Mouse (Mus musculus) kidney, adult 2 months (tissue): ENCODE data around the gene Gabarapl1. TPM values are rescaled to one million over a fixed set of nuclear protein-coding genes. Genes with fewer than 3 reads are reported as not detected.

Experiments used
- DNase-seq: peaks from one replicate; pipeline ENCODE4 v3.0.0; 2021
- H3K27ac ChIP-seq: fragments of 200-500 bp; 2 replicates; pipeline ENCODE4 v1.5.1; 2012; ENCODE audit warnings: low read depth, low read length, control low read depth, inconsistent platforms; ENCODE audit not compliant: insufficient read depth
- H3K27me3 ChIP-seq: fragments of 200-500 bp; replicated peaks from 2 replicates; pipeline ENCODE4 v1.6.1; 2012; ENCODE audit warnings: mild to moderate bottlenecking, moderate library complexity, low read length, inconsistent platforms; ENCODE audit not compliant: control insufficient read depth, insufficient read depth
- H3K36me3 ChIP-seq: fragments of 200-500 bp; 2 replicates; pipeline ENCODE4 v1.6.1; 2012; ENCODE audit warnings: mild to moderate bottlenecking, moderate library complexity, low read length, inconsistent platforms; ENCODE audit not compliant: control insufficient read depth, insufficient read depth
- H3K4me1 ChIP-seq: fragments of 200-500 bp; 2 replicates; pipeline ENCODE4 v1.6.1; 2011; ENCODE audit warnings: low read length; ENCODE audit not compliant: control insufficient read depth, insufficient read depth
- H3K4me3 ChIP-seq: fragments of 200-500 bp; 2 replicates; pipeline ENCODE4 v1.5.1; 2011; ENCODE audit warnings: mild to moderate bottlenecking, low read depth, low read length, control low read depth; ENCODE audit not compliant: insufficient read depth
- CTCF ChIP-seq: fragments of 200-500 bp; conservative IDR thresholded peaks from 2 replicates; pipeline ENCODE4 v1.5.1; 2011; ENCODE audit warnings: low read depth, mild to moderate bottlenecking, control low read depth, low read length, moderate library complexity, mixed read lengths; ENCODE audit not compliant: insufficient read depth, insufficient read length
- POLR2A ChIP-seq: fragments of 200-500 bp; IDR thresholded peaks from one replicate; pipeline ENCODE4 v1.6.1; 2011; ENCODE audit warnings: low read depth, low read length, control low read depth
- WGBS: fragments of 180-500 bp; shearing (Covaris S2); methylation state at CpG from one replicate; pipeline ENCODE4 v1.1.7; 2018; 5-methylcytosine and 5-hydroxymethylcytosine counted together
- polyA plus RNA-seq: library from polyadenylated mRNA; depleted of rRNA; stranded (reverse); fragments of >200 nt; gene quantifications from 2 replicates; pipeline ENCODE4 v1.2.3, GENCODE M21; 2012

Gabarapl1 gene
- polyA plus RNA-seq, 1 experiment, result 804 TPM

DNA sequence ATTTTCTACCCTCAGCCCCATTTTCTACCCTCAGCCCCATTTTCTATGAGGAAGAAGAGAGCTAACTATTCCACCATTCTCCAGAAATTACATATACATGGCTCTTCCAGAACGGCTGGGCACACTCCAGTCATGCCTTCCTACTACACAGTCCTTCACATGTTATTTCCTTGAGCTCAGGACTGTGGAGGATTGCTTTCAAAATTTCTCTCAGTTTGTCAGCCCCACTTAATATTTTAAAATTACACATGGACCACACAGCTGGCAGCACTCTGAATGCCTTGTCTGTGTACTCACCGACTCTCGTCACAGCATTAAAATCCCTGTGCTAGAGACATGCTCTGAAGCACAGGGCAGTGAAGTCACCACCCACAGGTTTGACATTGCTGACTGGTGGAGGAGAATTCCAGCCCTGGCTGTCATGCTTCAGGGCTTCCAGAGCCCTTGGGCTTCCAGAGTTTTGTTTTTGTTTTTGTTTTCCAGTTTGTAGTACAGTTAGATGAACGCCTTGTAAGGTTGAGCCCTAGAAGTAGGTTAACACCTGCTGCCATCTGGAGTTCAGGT is 1.7 kb downstream of the Gabarapl1 start:
- H3K4me3 ChIP-seq, result peak overlapping the region; percentile 79
- DNase-seq, result peak; percentile 85
- WGBS, result 25% methylated on average over 4 of the region's 4 CpGs
- no peaks in the 10 kb centered on the region for H3K27me3 ChIP-seq
- peaks cover 25% of the 10 kb centered on the region for H3K36me3 ChIP-seq
- peak overlapping the region; percentile 100 for H3K27ac ChIP-seq
- TF ChIP-seq POLR2A (no peak), CTCF (no peak)
- H3K4me1 ChIP-seq, result peaks cover 26% of the 10 kb centered on the region

DNA sequence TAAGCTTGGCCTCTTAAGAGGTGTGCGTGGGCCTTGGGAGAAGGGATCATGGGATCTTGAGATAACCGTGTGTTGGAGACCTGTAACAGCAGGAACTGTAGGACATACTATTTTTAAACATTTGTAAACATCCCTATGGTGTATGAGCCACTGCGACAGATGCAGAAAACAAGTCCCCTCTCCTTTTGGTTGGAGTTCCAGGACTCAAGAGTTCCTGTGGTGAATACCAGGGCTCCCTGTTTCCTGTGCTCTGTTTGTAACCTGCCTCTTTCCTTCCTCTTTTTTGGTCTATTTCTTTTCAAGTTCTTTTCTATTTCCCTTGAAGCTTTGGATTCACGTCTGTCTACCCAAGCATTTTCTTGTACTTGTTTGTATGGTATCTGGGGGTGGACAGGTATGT is 2.8 kb downstream of the Gabarapl1 start:
- TF ChIP-seq CTCF (no peak), POLR2A (no peak)

DNA sequence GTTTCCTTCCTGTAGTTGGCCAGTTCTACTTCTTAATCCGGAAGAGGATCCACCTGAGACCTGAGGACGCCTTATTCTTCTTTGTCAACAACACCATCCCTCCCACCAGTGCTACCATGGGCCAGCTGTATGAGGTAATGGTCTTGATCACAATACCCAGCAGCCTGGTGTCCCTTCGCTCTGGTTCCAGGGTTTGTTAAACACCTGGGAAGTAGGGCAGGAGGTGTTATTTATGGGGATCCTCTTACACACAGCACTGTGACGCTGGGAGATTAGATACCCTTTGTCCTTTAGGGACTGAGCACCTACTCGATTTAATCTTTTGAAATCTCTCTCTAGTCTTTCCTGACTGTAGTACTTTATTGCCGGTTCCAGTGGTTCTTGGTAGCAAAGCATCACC is 5.6 kb downstream of the Gabarapl1 start:
- no peak overlapping the region for H3K4me3 ChIP-seq
- WGBS, result 60% methylated on average over 6 of the region's 6 CpGs
- peaks cover 41% of the 10 kb centered on the region for H3K36me3 ChIP-seq
- no peak for TF ChIP-seq CTCF
- TF ChIP-seq POLR2A, result no peak
- H3K27ac ChIP-seq, result no peak overlapping the region
- DNase-seq, result no peak
- no peaks in the 10 kb centered on the region for H3K27me3 ChIP-seq
- H3K4me1 ChIP-seq, result peaks cover 20% of the 10 kb centered on the region; the same call in 1 of the 2 replicates

More for the DNA sequence above, 2.8 kb downstream of the Gabarapl1 start:
- 16% methylated on average over 4 of the region's 4 CpGs for WGBS
- Histone ChIP-seq H3K27ac (peak overlapping the region; percentile 100), H3K27me3 (no peaks in the 10 kb centered on the region), H3K36me3 (peaks cover 30% of the 10 kb centered on the region), H3K4me3 (peak overlapping the region; percentile 79), H3K4me1 (peaks cover 21% of the 10 kb centered on the region)
- DNase-seq, result no peak

DNA sequence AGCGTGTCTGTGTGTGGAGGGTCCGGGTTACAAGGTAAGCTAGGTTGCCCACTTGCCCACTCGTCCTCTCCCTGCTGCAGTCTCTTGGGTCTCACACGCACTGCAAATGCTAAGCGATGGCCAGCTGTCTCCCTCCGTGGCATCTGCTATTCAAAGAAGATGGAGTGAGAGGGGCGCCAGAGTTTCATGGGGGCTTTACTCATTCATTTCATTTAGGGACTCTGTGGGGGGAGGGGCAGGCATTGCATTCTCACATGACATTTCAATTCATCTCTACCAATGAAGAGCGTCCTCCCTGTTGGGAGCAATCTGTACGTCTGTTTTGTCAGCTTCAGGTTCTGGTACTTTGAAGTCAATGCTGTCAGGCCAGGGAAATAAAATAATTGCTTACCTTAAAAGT is 9.0 kb downstream of the Gabarapl1 start:
- no peak for TF ChIP-seq CTCF
- no peak for TF ChIP-seq POLR2A
- WGBS, result 80% methylated on average over 9 of the region's 9 CpGs
- no peaks in the 10 kb centered on the region for H3K27me3 ChIP-seq
- peaks cover 20% of the 10 kb centered on the region; the same call in 1 of the 2 replicates for H3K4me1 ChIP-seq
- no peak for DNase-seq
- H3K36me3 ChIP-seq, result peaks cover 37% of the 10 kb centered on the region
- no peak overlapping the region for H3K27ac ChIP-seq
- no peak overlapping the region for H3K4me3 ChIP-seq

DNA sequence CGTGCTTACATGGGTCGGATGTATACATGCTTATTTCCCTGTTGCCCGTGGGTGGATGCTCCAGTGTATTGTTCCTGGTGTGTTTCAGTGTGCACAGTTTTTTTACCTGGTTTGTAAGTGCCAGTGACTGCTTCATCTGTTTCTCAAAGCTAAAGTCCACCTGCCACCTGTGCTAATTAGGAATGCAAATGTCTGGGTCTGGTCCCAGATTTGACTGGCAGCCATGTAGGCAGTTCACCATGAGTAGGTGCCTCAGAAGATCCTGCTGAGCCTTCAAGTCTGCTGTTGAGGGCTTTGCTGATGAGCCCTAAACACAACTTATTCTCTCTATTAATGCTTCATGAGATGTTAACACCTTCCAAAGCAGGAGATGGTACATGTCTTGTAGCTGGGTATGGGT is 9.6 kb downstream of the Gabarapl1 start:
- H3K4me1 ChIP-seq, result peaks cover 17% of the 10 kb centered on the region; the same call in 1 of the 2 replicates
- TF ChIP-seq POLR2A (no peak), CTCF (no peak)
- no peak overlapping the region for H3K4me3 ChIP-seq
- no peaks in the 10 kb centered on the region for H3K27me3 ChIP-seq
- H3K27ac ChIP-seq, result peak overlapping the region; percentile 63
- H3K36me3 ChIP-seq, result peaks cover 33% of the 10 kb centered on the region
- WGBS, result 79% methylated on average over 3 of the region's 3 CpGs
- DNase-seq, result peak; percentile 66

DNA sequence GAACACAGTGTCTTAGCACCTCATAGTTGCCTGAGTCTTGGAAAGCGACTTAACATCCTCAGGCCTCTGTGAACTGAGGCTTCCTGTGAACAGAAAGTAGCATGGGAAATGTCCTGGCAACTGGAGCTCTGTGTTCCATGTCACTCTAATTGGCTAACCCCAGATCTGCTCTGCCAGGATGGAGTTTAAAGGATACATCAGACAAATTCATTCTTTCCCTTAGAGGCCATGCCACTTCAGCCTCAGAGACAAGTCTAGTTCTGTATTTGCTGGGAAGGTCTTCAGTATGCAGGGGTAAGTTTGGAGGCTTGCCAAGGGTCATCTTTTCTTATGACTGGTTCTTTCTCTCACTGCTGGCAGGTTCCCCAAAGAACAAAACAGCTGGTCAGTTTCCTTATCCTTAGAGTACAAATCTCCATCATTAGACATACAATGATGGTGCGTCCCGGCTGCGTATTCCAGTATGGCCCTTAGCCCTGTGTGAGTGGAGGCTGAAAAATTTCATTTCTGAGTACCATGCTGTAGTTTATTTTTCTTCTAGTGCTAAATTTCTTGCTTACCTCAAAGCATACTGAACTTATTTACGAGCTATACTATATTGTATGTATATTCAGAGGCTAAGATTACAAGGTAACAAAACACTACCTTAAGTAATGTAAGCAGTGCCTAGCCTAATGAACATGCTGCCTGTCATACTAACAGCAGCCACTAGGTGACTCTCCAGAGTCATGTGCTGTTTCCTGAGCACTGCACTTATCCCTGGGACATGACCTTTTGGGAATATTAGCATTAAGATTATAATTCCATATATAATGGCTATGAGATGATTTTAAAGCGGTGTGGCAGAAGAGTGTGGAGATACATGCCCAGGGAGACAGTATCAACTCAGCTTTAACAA is 11.0 kb downstream of the Gabarapl1 start:
- Histone ChIP-seq H3K4me1 (peaks cover 17% of the 10 kb centered on the region), H3K4me3 (no peak overlapping the region), H3K27me3 (no peaks in the 10 kb centered on the region), H3K27ac (peak overlapping the region; percentile 29), H3K36me3 (peaks cover 24% of the 10 kb centered on the region)
- DNase-seq, result peak; percentile 86
- TF ChIP-seq POLR2A (no peak), CTCF (peak; percentile 82)
- 56% methylated on average over 6 of the region's 6 CpGs for WGBS

DNA sequence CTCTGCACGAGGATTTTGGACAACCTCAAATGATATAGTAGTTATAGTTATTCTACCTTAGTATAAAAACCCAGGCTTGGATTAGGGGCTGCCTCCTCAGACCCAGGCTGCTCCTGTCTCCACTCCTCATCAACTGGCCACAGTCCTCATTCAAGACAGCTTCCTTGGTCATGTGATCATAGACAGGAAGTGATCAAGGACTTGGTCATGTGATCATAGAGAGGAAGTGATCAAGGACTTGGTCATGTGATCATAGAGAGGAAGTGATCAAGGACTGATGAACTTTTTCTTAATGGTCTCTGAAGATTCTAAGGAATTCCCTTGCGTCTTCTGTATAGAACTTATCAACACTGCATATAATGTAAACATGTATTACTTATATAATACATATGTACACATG is 14.3 kb downstream of the Gabarapl1 start:
- 89% methylated on average over 2 of the region's 2 CpGs for WGBS
- no peaks in the 10 kb centered on the region for H3K27me3 ChIP-seq
- TF ChIP-seq CTCF, result no peak
- no peak for TF ChIP-seq POLR2A
- H3K4me1 ChIP-seq, result peaks cover 17% of the 10 kb centered on the region
- no peak for DNase-seq
- H3K27ac ChIP-seq, result no peak overlapping the region
- no peak overlapping the region for H3K4me3 ChIP-seq
- H3K36me3 ChIP-seq, result peaks cover 2% of the 10 kb centered on the region
